Mouse (Mus musculus): ENCODE measurements around the gene Il27.

- TF ChIP-seq CTCF (IDR thresholded peaks at IDR 0.05; ENCODE audit: borderline replicate concordance, insufficient read depth, low read length) (no peak), POLR2A (IDR thresholded peaks at IDR 0.05; ENCODE audit: low read depth, low read length) (no peak)
These were observed 48.0 kb upstream of the Il27 start for GRCm38 (mm10) chr7:126642545-126643243.

Measured in embryonic fibroblast, embryonic 13.5 days (primary cell).